Mouse (Mus musculus): ENCODE measurements at regions not wholly inside any gene's neighbourhood (a gene's known extent, or its start where the extent isn't known, plus 50 kb on each side); places are given as distances from the start of the nearest gene placed in this dataset.
"Not testable (repeated sequence)": the region's sequence is repeated elsewhere in the genome, so short reads cannot be mapped to it uniquely, and the experiment has no call there.

DNA sequence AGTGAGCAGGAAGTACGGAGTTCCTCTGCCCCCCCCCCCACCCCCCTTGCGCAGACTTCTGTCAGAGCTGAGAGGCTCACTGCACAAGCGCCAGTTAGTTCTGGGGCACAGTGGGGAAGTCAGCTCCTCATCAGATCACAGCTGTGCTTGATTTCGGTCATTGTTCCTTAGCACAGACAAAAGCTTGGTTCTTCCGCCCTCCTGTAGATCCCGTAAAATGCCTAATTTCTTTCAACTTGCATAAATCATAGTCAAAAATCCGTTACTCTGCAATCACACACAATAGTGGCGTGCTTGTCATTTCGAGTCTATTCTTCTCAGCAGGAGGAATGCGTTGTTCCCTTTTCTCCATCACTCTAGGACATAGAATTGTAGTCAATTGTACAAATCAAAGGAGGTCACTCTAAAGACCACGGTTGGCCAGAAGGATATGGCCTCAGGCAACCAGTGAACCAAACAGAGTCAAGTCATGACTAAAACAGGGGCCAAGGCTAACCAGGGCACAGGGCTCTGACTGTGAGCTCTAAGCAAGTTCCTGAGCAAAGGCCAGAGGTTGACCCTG, 83.3 kb upstream of the Gm10985 start:
- no peak overlapping the region for H3K4me3 ChIP-seq (ENCODE audit: insufficient read depth, low read depth, low read length)
- no peaks in the 10 kb centered on the region for H3K27me3 ChIP-seq (ENCODE audit: control insufficient read depth, insufficient read depth, low read length)
- DNase-seq (ENCODE audit: extremely low read depth, low read depth, low spot score), result no peak
- no peaks in the 10 kb centered on the region for H3K4me1 ChIP-seq (ENCODE audit: control insufficient read depth, insufficient read depth, low read length)
- 78% methylated on average over 11 of the region's 11 CpGs for WGBS
- no peaks in the 10 kb centered on the region for H3K36me3 ChIP-seq (ENCODE audit: control insufficient read depth, insufficient read depth, low read length)
- no peak overlapping the region for H3K9ac ChIP-seq (ENCODE audit: low read depth, low read length)
- H3K79me2 ChIP-seq (ENCODE audit: control insufficient read depth, insufficient read depth, low read length), result no peaks in the 10 kb centered on the region
- TF ChIP-seq POLR2A (IDR thresholded peaks at IDR 0.05; ENCODE audit: extremely low read depth, insufficient read depth, low read length) (no peak), CTCF (IDR thresholded peaks at IDR 0.05; ENCODE audit: low read depth, low read length) (no peak)
- H3K27ac ChIP-seq (replicated peaks; ENCODE audit: insufficient read depth, low read depth, low read length), result no peak overlapping the region

- no peaks in the 10 kb centered on the region for H3K27me3 ChIP-seq (ENCODE audit: control insufficient read depth, insufficient read depth, low read length)
- DNase-seq (ENCODE audit: extremely low read depth, low read depth, low spot score), result no peak
- no peaks in the 10 kb centered on the region for H3K79me2 ChIP-seq (ENCODE audit: control insufficient read depth, insufficient read depth, low read length)
- H3K36me3 ChIP-seq (ENCODE audit: control insufficient read depth, insufficient read depth, low read length), result no peaks in the 10 kb centered on the region
- no peaks in the 10 kb centered on the region for H3K4me1 ChIP-seq (ENCODE audit: control insufficient read depth, insufficient read depth, low read length)
- no peak overlapping the region for H3K27ac ChIP-seq (replicated peaks; ENCODE audit: insufficient read depth, low read depth, low read length)
- no peak overlapping the region for H3K4me3 ChIP-seq (ENCODE audit: insufficient read depth, low read depth, low read length)
- 52% methylated on average over 10 of the region's 10 CpGs for WGBS
- H3K9ac ChIP-seq (ENCODE audit: low read depth, low read length), result no peak overlapping the region
- TF ChIP-seq CTCF (IDR thresholded peaks at IDR 0.05; ENCODE audit: low read depth, low read length) (no peak), POLR2A (IDR thresholded peaks at IDR 0.05; ENCODE audit: extremely low read depth, insufficient read depth, low read length) (no peak)
These were observed 88.6 kb upstream of the Gm10985 start for GRCm38 (mm10) chr3:53756115-53756853.

GRCm38 (mm10) chr3:53737161-53737560, 80.0 kb upstream of the Frem2 start:
- no peak for TF ChIP-seq POLR2A (IDR thresholded peaks at IDR 0.05; ENCODE audit: extremely low read depth, insufficient read depth, low read length)
- no peak for TF ChIP-seq CTCF (IDR thresholded peaks at IDR 0.05; ENCODE audit: low read depth, low read length)
- WGBS, result 26% methylated on average over 4 of the region's 4 CpGs

DNA sequence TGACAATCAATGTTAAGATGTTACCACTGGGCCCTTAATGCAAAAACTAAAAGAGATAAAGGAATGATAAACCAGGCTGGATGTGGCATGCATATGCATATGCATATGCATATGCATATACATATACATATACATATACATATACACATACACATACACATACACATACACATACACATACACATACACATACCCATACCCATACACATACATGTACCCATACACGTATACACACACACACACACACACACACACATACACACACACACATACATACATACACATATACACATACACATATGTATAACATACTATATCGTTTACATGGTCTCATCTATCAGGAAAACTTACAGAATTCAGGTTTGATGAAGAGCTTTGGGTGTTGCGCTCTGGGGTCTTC, 78.5 kb upstream of the Frem2 start:
- H3K79me2 ChIP-seq (ENCODE audit: control insufficient read depth, insufficient read depth, low read length); H3K27me3 ChIP-seq (ENCODE audit: control insufficient read depth, insufficient read depth, low read length); H3K4me1 ChIP-seq (ENCODE audit: control insufficient read depth, insufficient read depth, low read length); H3K36me3 ChIP-seq (ENCODE audit: control insufficient read depth, insufficient read depth, low read length); DNase-seq (ENCODE audit: extremely low read depth, low read depth, low spot score); H3K9ac ChIP-seq (ENCODE audit: low read depth, low read length); H3K27ac ChIP-seq (replicated peaks; ENCODE audit: insufficient read depth, low read depth, low read length); H3K4me3 ChIP-seq (ENCODE audit: insufficient read depth, low read depth, low read length): not testable (repeated sequence)
- 91% methylated on average over 3 of the region's 3 CpGs for WGBS

More at GRCm38 (mm10) chr3:53737161-53737560, 80.0 kb upstream of the Frem2 start:
- no peak overlapping the region for H3K4me3 ChIP-seq (ENCODE audit: insufficient read depth, low read depth, low read length)
- H3K36me3 ChIP-seq (ENCODE audit: control insufficient read depth, insufficient read depth, low read length), result no peaks in the 10 kb centered on the region
- DNase-seq (ENCODE audit: extremely low read depth, low read depth, low spot score), result peak; percentile 63
- H3K9ac ChIP-seq (ENCODE audit: low read depth, low read length), result no peak overlapping the region
- H3K79me2 ChIP-seq (ENCODE audit: control insufficient read depth, insufficient read depth, low read length), result no peaks in the 10 kb centered on the region
- no peaks in the 10 kb centered on the region for H3K27me3 ChIP-seq (ENCODE audit: control insufficient read depth, insufficient read depth, low read length)
- H3K27ac ChIP-seq (replicated peaks; ENCODE audit: insufficient read depth, low read depth, low read length), result no peak overlapping the region
- H3K4me1 ChIP-seq (ENCODE audit: control insufficient read depth, insufficient read depth, low read length), result peaks cover 3% of the 10 kb centered on the region

GRCm38 (mm10) chr3:53735147-53735546, 78.0 kb upstream of the Frem2 start:
- WGBS, result 41% methylated on average over 5 of the region's 5 CpGs
- Histone ChIP-seq H3K27ac (replicated peaks; ENCODE audit: insufficient read depth, low read depth, low read length) (no peak overlapping the region), H3K4me1 (ENCODE audit: control insufficient read depth, insufficient read depth, low read length) (peaks cover 3% of the 10 kb centered on the region), H3K4me3 (ENCODE audit: insufficient read depth, low read depth, low read length) (no peak overlapping the region), H3K9ac (ENCODE audit: low read depth, low read length) (no peak overlapping the region), H3K36me3 (ENCODE audit: control insufficient read depth, insufficient read depth, low read length) (no peaks in the 10 kb centered on the region), H3K27me3 (ENCODE audit: control insufficient read depth, insufficient read depth, low read length) (no peaks in the 10 kb centered on the region), H3K79me2 (ENCODE audit: control insufficient read depth, insufficient read depth, low read length) (no peaks in the 10 kb centered on the region)
- no peak for TF ChIP-seq CTCF (IDR thresholded peaks at IDR 0.05; ENCODE audit: low read depth, low read length)
- TF ChIP-seq POLR2A (IDR thresholded peaks at IDR 0.05; ENCODE audit: extremely low read depth, insufficient read depth, low read length), result no peak
- DNase-seq (ENCODE audit: extremely low read depth, low read depth, low spot score), result no peak

DNA sequence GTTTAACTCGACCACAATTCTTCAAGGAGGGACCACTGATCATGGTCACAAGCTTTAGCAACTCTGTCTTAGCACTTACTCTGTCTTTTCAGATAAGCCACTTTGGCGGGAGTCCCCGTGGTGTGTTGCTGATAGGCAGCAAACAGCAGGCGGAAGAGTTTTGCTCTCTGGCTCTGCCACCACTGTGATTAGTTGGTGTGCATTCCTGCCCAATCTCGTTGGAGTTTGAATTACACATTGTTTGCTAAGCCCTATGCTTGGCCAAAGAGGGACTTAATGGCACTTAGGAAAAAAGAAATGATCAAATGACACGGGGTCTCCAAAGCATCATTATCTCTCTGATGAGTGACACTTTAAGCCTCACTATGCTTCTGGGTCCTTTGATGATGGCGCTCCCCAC, 73.3 kb upstream of the Frem2 start:
- Histone ChIP-seq H3K4me1 (ENCODE audit: control insufficient read depth, insufficient read depth, low read length) (no peaks in the 10 kb centered on the region), H3K4me3 (ENCODE audit: insufficient read depth, low read depth, low read length) (no peak overlapping the region), H3K27me3 (ENCODE audit: control insufficient read depth, insufficient read depth, low read length) (no peaks in the 10 kb centered on the region), H3K79me2 (ENCODE audit: control insufficient read depth, insufficient read depth, low read length) (no peaks in the 10 kb centered on the region), H3K27ac (replicated peaks; ENCODE audit: insufficient read depth, low read depth, low read length) (no peak overlapping the region), H3K36me3 (ENCODE audit: control insufficient read depth, insufficient read depth, low read length) (no peaks in the 10 kb centered on the region), H3K9ac (ENCODE audit: low read depth, low read length) (no peak overlapping the region)
- DNase-seq (ENCODE audit: extremely low read depth, low read depth, low spot score), result no peak
- TF ChIP-seq CTCF (IDR thresholded peaks at IDR 0.05; ENCODE audit: low read depth, low read length), result no peak
- TF ChIP-seq POLR2A (IDR thresholded peaks at IDR 0.05; ENCODE audit: extremely low read depth, insufficient read depth, low read length), result no peak
- WGBS, result 15% methylated on average over 7 of the region's 7 CpGs

All from liver, adult 2 months (tissue).